Mouse (Mus musculus) layer of hippocampus, postnatal 14 days (tissue): ENCODE data around the gene Peli2. TPM values are rescaled to one million over a fixed set of nuclear protein-coding genes. Genes with fewer than 3 reads are reported as not detected.

Experiments used
- DNase-seq, 2 experiments: peaks; one replicate each; pipeline ENCODE4 v3.0.0; 2021 to 2022; ENCODE audit warnings: low spot score in 2 of 2, mixed read lengths in 1 of 2
- total RNA-seq, 2 experiments: library from RNA; stranded (reverse); gene quantifications; 2 replicates each; pipeline ENCODE4 v1.2.3; 2021

Gene Peli2
- total RNA-seq, 2 experiments from 2014 or later = 20.4 to 26.0 TPM

- no peak for DNase-seq
Measured at GRCm38 (mm10) chr14:48266710-48267109, 146.1 kb downstream of the Peli2 start.

GRCm38 (mm10) chr14:48278291-48278690 is 157.7 kb downstream of the Peli2 start:
- no peak for DNase-seq

GRCm38 (mm10) chr14:48286949-48287348 is 166.3 kb downstream of the Peli2 start:
- no peak for DNase-seq

GRCm38 (mm10) chr14:48287581-48287980 is 167.0 kb downstream of the Peli2 start:
- DNase-seq = no peak

GRCm38 (mm10) chr14:48288600-48288999 is 168.0 kb downstream of the Peli2 start:
- DNase-seq = no peak

- no peak for DNase-seq
Measured at GRCm38 (mm10) chr14:48289602-48290599, 169.3 kb downstream of the Peli2 start.

- no peak for DNase-seq
Measured at GRCm38 (mm10) chr14:48293498-48293897, 172.9 kb downstream of the Peli2 start.

GRCm38 (mm10) chr14:48295410-48295809 is 174.8 kb downstream of the Peli2 start:
- peak in 1 of 2 experiments; percentile 4 for DNase-seq

- no peak for DNase-seq
Measured at GRCm38 (mm10) chr14:48295815-48296271, 175.2 kb downstream of the Peli2 start.

- DNase-seq = no peak
Measured at GRCm38 (mm10) chr14:48296820-48297219, 176.2 kb downstream of the Peli2 start.

- no peak for DNase-seq
Measured at GRCm38 (mm10) chr14:48302471-48303186, 182.0 kb downstream of the Peli2 start.

- DNase-seq = peak; percentile 46 to 61
Measured at GRCm38 (mm10) chr14:48303235-48303634, 182.6 kb downstream of the Peli2 start.

- no peak for DNase-seq
Measured at GRCm38 (mm10) chr14:48303841-48304240, 183.2 kb downstream of the Peli2 start.

GRCm38 (mm10) chr14:48313234-48313633 is 192.6 kb downstream of the Peli2 start:
- no peak for DNase-seq

GRCm38 (mm10) chr14:48316396-48316795 is 195.8 kb downstream of the Peli2 start:
- no peak for DNase-seq

- no peak for DNase-seq
Measured at GRCm38 (mm10) chr14:48323771-48324459, 203.3 kb downstream of the Peli2 start.

- DNase-seq = no peak
Measured at GRCm38 (mm10) chr14:48324460-48324850, 203.8 kb downstream of the Peli2 start.

- no peak for DNase-seq
Measured at GRCm38 (mm10) chr14:48327746-48328145, 207.1 kb downstream of the Peli2 start.

GRCm38 (mm10) chr14:48329716-48330365 is 209.2 kb downstream of the Peli2 start:
- no peak for DNase-seq
